Mouse (Mus musculus) ovary, postnatal 10 days (tissue): ENCODE measurements at regions not wholly inside any gene's neighbourhood (a gene's known extent, or its start where the extent isn't known, plus 50 kb on each side); places are given as distances from the start of the nearest gene placed in this dataset.

ENCODE experiments used
- DNase-seq: peaks from one replicate; pipeline ENCODE4 v3.0.0; 2022; ENCODE audit warnings: low spot score

DNA sequence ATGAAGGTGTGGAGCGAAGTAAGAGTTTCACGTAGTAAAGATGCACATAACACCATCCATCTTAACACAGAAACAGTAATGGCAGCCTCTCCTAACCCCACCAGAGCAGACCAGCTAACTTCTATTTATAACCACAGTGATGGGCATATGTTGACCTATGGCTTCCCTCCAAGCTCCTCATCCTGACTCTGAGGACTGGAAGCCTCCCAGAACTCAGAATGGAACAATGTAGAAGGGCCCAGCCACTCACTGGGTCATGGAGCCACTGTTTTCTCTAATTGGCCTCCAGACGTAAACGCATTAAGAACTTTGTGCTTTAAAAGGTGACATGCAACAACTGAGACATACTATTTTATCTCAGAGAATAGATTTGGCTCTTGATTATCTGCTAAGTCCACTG lies 77.0 kb downstream of the Irs2 start:
- DNase-seq, result no peak

DNA sequence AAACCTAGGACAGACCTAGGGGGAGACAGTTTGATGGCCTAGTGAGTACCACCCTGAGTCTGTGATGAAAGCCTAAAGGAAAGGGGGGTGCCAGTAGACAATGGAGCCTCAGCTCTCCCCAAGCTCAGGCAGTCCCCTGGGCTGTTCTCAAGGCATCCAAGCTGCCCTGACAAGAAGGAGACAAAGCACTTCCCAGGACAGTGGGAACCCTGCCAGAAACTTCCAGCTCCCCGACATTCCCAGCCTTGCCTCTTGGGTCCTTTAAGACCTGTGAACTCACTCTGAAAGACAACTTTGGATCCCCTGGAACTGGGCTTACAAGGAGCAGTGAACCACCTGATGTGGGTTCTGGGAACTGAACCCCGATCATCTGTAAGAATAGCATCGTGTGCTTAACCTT lies 79.4 kb downstream of the Irs2 start:
- no peak for DNase-seq

DNA sequence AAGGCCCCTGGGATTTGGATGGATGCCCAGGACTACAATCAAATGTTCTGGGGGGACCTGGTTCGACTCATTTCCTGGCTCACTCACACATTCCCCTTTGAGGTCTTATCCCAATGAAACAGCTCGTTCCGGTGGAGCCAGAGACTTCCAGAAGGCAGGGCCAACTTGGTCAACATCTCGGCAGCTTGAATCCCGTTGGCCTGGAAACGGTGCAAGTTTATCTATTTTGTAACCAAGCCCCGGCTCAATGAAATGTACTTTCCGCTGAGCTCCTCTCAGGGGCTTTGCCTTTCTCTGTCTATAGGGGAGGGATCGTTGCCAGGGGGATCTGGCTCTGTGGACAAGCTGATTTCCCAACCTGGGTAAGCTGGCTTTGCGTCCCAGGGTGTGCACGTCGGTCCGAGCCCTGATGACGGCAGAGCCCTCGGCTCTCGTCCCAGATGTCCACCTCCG lies 79.9 kb downstream of the Irs2 start:
- no peak for DNase-seq

DNA sequence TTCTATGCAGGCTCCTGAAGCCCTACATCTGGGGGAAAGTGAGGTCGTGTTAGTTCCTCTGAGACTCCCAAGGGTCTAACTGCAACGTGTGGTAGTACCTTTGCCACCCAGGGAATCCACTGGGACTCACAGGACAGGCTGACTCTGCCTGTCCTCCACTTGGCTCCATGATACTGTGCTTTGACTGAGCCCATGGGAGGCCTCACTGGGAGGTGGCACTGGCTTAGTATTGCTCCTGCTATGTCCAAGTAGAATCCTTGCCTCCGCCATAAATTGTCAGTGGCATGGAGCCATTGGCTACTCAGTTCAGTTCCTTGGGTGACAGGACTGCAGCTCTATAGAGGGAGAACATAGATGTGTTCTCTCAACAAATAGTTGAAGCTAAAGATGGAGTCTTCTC lies 81.1 kb downstream of the Irs2 start:
- no peak for DNase-seq

DNA sequence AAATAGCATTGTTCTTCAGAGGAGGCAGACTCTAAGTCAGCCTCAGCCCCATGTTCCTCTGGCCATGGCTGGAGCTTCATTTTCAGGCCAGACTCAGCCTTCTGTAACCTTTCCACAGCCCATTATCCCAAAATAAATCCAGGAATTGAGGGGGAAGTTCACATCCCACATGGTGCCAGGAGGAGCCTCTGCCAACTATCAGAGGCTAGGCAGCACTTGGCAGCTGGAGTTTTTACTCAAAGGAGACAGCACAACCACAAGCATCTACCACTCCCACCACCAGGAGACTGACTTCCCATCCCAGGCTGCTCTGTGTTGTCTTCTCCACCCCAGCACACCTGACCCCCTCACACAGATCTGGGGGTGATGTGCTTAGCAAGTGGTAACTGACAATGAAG lies 81.7 kb downstream of the Irs2 start:
- DNase-seq, result no peak

DNA sequence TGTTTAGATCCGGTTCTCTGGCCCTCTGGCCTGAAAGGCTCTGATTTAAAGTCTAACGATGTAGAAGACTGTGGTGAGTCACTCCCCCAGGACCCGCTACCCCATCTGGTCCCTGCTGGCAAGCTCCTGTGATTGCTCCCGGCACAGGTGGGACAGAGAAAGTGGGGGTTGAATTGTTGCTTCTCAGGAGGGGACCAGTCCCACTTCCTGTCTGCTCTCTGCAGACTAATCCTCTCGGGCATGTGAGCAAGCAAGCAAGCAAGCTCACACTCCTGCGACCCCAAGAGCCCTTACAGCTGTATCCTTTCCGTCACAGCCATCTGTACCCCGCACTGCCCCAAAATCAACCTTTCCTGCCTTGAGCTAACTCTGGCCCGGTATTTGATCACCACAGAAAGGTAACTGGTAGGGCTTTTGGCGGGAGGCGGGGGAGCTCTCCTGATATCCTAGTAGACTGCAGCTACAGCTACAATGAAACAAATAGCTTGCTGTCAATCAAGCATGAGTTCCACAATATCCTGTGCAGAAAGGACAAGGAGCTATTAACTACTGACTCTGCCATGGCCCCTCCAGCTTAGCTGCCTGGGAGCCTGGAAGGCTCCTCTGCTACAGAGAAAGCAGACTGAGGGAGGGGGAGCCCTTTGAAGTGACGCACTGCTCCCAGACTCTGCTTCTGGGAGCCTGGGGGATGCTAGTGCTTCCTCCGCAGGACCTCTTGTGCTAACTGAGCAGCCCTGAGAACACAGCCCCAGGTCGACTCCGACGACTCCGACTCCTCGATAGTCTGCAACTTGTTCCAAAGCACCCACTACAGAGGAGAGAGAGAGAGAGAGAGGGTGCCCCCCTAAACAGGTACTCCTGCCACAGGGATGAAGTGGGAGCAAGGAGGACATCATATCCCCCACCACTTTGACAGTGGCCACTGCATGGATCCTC lies 82.4 kb downstream of the Irs2 start:
- no peak for DNase-seq

DNA sequence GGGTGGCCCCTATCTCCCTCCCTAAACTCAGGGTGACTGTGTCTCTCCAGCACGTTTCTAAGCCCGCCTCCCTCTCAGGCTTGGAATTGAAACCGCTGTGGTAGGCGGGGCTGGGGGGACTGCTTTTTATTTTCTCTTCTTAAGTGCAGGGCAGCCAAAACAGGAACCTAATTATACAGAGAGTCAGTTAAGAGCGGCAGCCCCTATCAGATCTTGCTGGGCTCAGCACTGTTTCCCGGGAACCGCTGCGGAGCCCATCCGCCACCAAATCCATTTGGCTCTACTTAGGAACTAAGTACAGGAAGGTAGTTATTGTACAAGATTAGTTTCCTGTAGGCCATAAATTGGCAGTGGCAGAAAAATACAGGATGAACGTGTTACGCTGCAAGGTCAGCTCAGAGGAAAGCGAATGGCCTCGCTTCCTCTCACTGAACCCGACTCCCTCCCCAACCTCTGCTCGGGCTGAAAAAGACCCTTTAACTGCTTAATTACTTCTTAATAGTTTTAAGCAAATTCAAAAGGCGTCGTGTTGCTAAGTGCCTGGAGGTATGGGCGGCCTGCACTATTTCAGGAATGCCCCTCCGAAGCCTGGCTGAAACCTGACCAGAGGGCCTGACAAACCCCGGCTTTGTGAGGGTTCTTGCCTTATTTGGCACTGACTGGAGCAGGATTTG lies 83.6 kb downstream of the Irs2 start:
- no peak for DNase-seq

DNA sequence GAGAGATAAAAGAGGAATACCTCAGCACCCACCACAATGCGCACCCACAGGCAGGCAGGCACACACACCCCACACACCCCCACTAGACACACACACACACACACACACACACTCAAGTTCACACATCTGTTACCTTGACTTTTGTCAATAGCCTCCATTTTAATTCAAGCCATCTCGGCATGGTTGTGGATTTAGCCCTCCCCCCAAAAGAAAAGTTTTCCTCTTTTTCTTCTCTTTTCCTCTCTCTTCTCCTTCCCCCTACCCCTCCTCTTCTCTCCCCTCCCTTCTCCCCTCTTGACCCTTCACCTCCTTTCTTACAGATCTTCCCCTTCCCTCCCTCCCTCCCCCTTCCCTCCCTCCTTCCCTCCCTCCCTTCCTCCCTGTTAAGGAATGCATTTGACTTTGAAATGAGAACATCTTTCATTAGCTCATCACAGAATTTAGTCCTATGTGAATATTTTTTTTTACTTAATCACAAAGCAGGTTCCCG lies 84.2 kb downstream of the Irs2 start:
- DNase-seq, result no peak

DNA sequence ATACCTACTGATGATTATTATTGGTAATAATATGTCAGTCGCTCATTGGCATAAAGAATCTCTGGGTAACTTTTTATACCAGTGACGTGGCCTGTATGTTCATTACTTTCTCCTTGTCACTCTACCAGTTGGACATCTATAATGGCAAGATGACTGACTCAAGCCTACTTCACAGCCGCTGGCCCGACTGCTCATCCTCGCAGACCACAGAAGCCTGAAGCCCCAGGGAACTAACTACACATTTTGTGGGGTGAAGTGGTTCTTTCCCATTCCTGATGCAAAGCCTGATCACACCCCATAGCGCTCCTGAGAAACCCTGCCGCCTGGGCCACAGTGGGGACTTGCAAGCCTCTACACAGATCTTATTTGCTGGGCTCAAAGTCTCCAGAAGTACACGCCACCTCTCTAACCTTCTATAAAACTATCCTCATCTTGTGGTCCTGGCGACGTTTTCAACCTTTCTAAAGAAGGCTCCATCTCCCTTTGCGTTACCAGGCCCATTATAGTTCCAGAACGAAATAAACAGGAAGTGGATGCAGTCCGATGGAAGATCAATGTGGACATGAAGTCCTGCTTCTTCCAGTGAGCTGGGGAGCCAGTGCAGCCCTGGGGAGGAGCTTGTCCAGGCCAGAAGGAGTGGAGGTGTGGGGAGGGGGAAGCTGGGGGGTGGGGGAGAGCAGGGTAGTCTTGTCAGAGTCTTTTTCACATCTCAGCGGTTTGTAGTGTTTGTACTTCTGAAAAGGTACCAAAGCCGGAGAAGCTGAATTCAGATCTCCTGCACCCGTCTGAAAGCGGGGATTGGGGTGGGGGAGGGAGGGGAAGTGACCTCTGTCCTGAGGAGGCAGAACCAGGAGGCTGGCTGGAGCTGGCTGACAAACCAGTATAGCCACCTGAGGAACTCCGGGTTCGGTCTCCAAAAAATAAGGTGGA lies 84.9 kb downstream of the Irs2 start:
- DNase-seq, result no peak

DNA sequence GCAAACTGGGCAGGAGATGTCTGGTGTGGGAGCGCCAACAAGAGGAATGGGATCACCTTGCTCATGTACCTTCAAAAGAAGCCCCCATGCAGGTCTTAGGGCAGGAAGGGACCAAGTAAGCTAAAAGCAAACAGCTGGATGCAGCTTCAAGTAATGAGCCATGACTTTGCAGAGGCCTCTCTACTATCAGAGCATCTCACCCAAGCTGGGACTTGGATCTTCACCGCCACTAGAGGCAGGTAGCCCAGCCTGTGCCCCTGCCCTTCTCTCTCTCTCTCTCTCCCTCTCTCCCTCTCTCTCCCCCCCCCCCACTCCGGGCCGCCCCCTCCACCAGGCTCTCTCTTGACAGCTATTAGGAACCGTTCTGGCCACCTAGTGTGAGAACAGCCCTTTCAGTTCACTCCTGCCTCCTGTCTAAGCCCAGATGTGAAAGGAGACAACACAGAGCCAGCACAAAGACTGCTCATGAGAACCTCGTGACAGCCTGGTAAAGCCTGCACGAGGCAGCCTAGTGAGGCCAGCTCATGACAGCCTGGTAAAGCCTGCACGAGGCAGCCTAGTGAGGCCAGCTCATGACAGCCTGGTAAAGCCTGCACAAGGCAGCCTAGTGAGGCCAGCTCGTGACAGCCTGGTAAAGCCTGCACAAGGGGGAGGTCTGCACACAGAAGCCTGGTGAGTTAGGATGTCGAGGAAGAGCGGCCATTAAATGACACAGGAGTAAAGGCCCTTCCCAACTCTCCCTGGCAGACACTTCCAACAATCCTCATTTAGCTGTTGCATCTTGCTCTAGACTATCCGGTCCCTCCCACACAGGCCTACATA lies 85.8 kb downstream of the Irs2 start:
- DNase-seq, result no peak

DNA sequence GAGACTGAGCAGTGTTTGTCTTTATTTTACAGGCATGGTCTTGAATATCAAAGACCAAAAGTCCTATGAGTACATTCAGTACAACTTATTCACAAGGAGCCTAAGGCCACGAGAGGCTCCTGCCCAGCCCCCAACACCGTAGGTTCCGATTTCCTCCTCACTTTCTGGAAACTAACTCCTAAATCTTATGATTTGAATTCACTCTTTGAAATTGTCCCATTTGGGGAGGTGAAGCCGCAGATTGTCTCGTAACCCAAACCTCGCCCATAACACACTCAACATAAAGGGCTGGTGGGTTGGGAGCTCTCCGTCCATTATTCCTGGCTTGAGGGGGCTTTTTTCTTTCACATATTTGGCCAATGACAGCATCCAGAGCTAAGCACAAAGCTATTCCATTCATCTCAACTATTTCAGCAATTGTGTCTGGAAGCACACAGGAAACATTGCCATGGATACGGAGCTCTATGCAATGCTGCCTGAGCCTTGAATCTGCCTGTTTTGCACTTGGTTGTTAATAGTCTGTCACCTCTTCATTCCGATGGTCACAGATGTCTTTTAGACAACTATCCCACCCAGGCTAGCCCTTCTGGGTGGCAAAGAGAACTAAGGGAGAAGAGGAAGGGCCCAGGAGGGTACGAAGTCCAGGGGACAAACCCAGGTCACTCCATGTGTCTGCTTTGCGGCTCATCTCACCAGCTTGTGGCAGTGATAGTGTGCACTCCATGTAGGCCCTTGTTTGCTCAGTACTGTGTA lies 86.6 kb downstream of the Irs2 start:
- DNase-seq, result no peak

DNA sequence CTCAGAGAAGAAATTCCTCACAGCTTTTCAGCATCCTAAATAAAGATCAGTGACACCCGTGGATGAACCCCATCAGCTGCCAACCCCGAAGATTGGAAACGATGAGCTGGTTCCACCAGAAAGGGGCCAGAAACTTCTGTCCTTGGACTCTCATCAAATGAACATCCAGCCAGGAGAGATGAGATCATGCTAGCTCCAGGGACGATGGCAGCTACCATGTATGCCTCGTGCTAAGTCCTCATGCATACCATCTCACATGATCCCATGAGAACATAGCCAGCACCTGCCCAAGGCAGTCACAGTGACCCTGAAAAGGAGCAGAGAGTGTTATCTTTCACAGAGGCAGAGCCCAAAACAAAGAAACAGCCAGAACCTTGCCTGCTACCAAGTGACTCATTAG lies 88.6 kb downstream of the Irs2 start:
- DNase-seq, result no peak

DNA sequence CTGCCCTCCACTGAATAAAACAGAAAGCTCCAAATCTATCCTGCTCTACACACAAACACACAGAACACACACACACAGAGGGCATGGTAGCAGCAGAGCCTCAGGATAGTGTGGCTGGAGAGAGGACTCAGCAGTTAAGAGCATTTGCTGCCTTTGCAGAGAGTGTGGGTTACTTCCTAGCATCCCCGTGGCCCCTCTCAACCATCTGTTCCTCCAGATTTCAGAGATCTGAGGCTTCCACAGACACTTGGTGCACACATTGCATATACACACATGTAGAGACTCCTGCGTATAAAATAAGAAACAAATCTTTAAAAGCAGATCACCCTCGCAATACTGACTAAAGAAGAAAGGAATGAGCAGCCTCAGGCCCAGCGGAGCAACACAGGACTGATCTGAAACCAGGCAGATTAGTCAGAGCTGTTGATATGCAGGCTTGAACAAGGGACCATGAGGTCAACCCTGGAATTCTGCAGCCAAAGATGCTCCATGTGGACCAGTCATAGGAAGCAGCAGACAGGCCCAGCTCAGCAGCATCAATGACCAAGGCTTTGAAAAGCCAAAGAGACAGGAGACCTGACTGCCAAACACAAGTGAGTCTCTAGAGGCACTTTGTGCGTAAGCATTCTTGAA lies 89.7 kb downstream of the Irs2 start:
- no peak for DNase-seq

DNA sequence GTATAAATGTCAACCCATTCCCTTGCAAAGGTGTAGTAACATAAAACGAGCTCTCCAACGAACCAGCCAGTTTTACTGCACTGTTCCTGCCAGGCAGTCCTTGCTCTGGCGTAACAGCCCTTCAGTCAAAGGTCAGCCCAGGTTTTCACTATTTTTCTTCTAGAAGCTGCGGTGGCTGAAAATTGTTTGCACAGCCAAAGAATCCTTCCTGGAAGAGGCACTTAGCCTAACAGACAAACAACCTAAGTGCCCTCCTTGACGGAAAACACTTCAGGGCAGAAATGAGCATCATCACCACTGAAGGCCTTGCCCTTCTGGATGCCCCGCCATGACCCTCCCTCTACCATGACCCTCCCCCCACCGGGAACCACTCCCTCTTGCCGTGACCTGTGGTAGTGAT lies 93.6 kb downstream of the Irs2 start:
- no peak for DNase-seq

DNA sequence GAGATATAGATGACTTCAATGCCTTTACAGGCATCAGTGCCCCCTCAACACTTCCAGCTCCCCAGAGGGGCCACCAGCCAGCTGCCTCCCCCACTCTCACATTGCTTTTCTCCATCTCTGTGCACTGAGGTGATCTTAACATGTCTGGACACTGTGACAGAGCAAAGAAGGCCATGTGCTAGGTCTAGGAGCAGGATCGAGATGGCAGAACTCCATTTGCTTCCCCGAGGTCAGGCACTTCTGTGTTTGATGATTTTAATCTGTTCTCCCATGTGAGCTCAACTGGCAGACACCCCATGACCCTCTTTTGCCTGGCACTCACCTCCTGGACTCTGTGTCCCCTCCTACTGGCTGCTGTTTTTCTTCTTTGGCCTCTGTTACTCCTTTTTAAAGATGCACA lies 95.8 kb downstream of the Irs2 start:
- no peak for DNase-seq

DNA sequence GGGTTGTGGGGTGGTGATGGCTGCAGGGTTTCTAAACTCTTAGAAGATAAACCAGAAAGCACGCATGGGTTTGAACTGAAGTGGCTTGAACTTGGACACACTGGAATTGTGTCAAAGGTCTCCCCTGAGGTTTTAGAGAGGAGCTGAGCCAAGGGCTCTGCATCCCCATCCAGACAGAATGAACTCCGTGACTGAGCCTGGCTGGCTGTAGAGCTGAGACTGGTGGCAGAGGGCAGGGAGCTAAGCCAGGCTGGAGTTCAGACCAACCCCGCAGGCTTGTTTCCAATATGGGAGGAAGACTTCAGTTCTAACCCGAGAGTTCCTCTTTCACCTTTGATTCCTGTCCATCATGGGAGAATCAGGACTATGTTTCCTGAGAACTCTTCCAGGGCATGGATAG lies 96.9 kb downstream of the Irs2 start:
- no peak for DNase-seq

DNA sequence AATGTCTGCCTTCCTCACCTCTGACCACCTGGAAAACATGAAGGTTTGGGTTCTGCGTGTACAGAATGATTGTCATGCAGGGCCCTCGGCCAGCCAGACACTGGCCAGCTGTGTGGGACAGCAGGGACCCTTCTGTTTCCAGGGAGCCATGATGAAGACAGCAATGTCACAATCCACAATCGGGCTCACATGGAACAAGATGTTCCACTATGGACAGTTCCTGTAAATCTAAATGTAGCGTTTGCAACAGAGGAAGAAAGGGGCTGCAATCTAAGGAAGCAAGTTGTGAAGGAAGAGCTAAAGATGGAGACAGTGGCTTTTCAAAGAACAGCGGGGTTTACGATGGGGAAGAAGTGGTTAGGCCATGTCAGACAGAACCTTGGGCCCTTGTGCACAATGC lies 97.3 kb downstream of the Irs2 start:
- no peak for DNase-seq

DNA sequence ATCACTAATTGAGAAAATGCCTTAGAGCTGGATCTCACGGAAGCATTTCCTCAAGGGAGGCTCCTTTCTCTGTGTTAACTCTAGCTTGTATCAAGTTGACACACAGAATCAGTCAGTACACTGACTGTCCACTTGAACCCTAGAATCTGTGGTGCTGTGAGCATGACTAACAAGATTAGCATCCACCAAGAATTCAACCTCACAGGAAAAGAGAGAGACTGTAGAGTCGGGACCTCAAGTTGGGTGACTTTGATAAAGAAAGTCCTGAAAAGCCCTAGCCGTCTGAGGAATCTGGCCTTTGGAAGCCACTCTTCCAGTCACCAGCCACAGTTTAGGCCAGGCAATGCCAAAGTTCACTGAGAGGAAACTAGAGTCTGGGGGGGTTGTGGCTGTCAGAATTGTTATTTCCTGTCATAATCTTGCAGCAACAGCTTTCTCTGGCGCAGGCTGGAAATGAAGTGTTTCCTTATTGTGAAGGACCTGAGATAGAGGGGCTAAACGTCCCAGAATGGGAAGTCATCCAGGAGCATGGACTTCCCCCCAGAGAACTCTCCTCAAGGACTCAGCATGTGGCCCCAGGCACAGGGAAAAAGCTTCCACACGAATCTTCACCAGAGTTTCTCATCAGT lies 97.9 kb downstream of the Irs2 start:
- no peak for DNase-seq

DNA sequence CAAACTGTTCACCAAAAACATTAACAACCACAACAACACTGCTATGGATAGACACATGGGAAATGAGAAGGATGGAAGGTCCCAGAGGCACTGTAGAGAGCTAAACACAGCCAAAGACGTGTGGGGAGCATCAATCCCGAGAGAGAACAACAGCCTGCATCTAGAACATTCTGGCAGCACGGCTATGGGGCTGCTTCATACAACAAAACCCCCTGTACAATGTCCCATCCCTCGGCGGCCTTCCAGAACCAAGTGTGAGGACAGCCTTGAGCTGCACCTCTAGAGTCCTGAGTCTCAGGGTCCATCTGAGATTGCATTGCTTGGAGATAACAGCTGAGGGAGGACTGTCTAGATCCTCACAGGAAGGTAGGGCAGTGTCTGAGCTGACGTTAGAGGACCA lies 99.1 kb downstream of the Irs2 start:
- no peak for DNase-seq

DNA sequence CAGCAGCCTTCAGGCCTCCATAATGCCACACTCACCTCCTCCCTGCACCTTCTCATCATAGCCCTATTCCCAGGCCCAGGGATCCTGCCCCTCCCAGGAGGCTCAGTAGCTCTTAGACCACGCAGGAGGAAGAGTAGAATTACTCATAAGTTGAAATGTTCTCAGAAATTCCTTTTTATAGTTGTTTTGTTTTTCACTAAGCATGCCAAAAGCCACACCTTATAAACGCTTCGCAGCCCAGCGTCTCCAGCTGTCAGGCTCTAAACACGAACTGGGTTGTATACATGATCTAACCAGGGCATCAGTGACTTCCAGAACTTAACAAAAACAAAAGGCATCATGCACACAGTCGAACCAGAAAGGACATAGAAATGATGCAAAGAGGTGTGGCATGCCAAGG lies 101.9 kb downstream of the Irs2 start:
- DNase-seq, result no peak
